Mouse (Mus musculus): ENCODE data around the gene Timd2.

DNA sequence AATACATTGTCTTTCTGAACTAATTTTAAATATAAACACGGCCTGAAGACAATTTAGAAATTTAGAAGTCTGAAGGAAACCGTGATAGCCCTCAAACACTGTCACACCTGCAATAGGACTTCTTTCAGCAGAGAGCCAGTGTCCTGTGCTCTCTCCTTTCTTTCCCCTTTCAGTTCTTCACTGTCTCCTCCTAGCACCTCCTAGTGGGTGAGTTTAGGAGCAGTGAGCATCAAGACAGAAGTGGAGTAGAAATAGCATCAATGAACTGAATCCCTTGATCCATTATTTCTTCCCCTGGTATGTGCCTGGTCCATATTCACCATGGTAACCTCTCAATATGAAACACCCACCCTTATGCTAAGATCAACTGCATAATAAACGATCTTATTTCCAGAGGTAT, 70.3 kb downstream of the Timd2 start:
- TF ChIP-seq GATA1 (IDR thresholded peaks at IDR 0.05; ENCODE audit: low read length) (no peak), TAL1 (IDR thresholded peaks at IDR 0.05; ENCODE audit: low read length) (no peak)

Measured in erythroblast, embryonic 14.5 days (primary cell).